Mouse (Mus musculus) bone marrow macrophage, adult 2 months (primary cell): ENCODE data around the gene Vgll3.

Experiments used
- CTCF ChIP-seq: IDR thresholded peaks from 2 replicates; pipeline ENCODE4 v1.5.1; 2012; ENCODE audit warnings: low read depth, mild to moderate bottlenecking, low read length, moderate library complexity
- POLR2A ChIP-seq: IDR thresholded peaks from 2 replicates; pipeline ENCODE4 v1.6.1; 2012; ENCODE audit warnings: mild to moderate bottlenecking, low read depth, low read length, borderline replicate concordance

DNA sequence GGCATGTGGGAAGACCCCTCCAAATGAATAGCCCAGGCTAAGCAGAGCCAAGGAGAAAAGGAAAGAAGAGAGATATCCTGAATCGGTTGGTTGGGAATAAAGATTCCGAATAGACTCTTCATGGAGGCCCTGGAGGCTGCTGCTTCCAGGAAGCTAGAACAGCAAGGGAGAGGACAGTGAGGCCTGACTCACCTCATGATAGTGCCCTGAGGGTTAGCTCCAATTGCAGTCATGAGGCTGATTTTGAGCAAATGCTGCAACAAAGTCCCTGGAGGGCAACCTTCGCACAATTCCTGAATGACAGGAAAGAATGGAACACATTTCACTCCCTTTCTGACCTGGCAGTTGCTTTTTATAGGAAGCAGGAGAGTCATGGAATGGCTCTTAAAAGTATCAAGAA, 19.7 kb downstream of the Vgll3 start:
- TF ChIP-seq CTCF: no peak
- no peak for TF ChIP-seq POLR2A
